Mouse (Mus musculus) kidney, adult 9 months (tissue): ENCODE data around the gene Spon2.

ENCODE experiments used
- DNase-seq: peaks from one replicate; pipeline ENCODE4 v3.0.0; 2022

The Spon2 gene

DNA sequence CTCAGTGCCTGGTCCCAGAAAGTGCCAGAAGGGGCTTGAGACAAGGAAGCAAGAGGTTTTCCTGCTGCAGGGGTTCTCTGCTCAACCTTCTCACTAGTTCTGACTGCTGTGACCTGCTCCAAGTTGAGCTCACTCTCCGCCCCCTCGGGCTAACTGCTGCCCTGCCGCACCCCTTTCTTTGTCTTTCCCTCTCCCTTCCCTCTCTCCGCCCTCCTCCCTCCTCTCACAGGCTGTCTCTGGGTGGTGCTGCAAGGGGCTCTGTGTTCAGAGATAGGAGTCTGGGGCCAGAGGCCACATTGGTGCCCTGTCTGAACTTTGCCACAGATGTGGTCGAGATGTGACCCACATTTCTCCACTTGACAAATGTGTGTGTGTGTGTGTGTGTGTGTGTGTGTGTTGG lies at the start of gene Spon2:
TSS of gene Spon2 (minus strand) at position 375 of the 400 bp plus-strand sequence.
- no peak for DNase-seq

GRCm38 (mm10) chr5:33254416-33254815 lies 36.2 kb upstream of the Spon2 start:
- peak; percentile 14 for DNase-seq

- peak; percentile 22 for DNase-seq
Observed at GRCm38 (mm10) chr5:33248186-33248585, 29.9 kb upstream of the Spon2 start.

DNA sequence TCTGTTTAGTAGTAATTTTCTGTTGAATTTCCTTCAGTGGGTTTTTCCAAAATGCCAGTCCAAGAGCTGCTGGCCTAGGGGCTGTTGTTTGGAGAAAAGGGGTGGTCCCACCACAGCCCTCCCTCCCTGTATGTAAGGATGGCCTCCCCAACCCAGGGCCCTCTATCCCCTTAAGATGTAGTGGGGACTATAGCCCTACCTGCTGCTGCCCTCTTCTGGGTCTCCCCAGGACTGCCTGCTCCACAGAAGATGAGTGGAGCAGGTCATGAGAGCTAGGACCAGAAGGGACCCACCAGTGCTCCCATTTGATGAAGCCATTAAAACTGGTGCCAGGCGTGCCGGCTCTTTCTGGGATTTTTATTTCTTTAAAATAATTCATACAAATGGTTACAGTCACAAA lies 29.1 kb upstream of the Spon2 start:
- peak; percentile 35 for DNase-seq

DNA sequence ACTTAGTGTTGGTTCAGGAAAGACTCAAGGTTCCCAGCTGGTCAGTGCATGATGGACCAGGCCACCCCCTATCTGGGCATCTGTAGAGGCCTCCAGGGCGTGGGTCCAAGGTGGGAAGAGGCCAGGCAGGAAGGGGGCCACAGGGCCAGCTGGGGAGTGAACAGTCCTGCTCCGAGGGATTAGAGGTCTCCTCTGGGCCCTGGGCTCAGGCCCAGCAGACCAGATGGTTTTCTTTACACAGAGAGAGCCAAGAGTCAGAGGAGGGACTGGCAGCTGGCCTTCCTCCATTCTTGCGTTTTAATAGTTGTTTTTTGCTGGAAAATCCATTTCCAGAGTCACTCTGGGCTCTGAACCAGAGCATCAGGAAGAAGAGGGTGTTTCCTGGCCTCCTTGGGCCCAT lies 27.4 kb upstream of the Spon2 start:
- peak; percentile 42 for DNase-seq

- no peak for DNase-seq
Observed at GRCm38 (mm10) chr5:33244377-33244920, 26.2 kb upstream of the Spon2 start.

- no peak for DNase-seq
Observed at GRCm38 (mm10) chr5:33239934-33240333, 21.7 kb upstream of the Spon2 start.

GRCm38 (mm10) chr5:33239111-33239714 lies 21.0 kb upstream of the Spon2 start:
- DNase-seq, result no peak

- no peak for DNase-seq
Observed at GRCm38 (mm10) chr5:33238256-33238645, 20.0 kb upstream of the Spon2 start.

DNA sequence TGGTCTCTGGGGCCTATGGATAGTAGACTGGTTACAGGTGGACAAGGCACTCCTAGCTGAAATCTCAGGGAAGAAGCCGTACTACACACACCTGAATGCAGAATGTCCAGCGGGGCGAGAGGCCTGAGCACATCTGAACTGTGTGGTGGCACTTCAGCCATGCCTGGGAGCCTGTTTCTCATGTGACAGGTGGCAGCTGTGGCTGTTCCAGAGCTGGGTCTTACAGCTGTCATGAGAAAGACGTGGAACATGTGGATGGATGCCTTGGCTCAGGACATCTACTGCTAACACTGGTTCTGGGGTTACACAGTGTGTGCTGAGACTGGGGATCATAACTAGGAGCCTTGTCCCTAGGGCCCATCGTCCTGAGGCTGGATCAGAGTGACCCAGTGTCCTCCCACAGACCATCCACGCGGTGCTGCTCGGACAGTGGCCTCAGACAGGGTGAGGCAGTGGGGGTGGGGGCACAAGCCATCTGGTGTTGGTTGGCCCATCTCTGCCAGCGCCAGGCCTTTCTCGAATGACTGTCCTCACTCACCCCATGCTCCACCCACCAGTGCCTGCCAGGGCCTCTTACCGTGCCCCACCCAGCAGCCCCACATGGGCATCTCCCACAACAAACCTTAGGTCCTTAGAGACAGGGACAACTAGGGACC lies 19.5 kb upstream of the Spon2 start:
- no peak for DNase-seq

DNA sequence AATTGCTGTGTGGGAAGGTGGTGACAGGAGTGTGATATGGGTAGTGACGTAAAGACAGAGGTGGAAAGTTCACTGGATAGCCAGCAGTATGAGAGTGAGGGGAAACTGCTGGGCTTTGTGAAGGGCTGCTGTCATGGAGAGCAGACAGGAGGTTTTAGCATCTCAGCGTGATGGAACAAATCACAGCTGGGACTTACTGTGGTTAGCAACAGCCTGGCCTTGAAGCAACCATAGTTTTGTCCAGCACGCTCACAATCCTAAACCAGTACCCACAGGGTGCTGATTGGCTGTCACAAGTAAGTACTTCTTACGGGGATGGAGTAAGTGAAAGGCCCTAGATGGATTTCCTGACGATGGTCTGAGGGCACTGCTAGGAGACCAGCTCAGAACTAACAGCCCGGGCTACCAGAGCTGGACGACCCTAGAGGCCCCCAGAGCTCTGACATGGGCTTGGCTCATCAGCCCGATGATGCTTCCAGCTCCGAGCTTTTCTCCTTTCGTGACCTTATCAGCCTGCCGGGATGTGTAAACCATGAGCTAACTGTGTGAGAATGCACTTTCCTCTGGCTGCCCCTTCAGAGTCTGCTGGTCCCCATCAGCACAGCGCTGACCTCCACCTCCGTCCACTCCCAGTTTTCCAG lies 16.3 kb upstream of the Spon2 start:
- no peak for DNase-seq

DNA sequence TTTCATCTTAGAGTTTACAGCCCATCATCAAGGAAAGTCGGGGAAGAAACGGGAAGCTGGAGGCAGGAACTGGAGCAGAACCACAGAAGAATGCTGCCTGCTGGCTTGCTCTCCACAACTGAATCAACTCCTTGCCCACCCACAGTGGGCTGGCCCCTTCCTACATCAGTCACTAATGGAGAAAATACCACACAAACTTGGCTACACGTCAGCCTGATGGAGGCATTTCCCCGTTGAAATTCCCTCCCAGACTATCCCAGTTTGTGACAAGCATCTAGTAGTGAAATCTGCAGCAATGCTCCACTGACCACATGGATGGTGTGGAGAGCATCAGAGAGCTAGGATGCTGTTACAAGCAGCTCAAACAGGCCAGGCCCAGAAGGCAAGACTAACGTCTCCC lies 14.5 kb upstream of the Spon2 start:
- no peak for DNase-seq

GRCm38 (mm10) chr5:33230285-33230684 lies 12.0 kb upstream of the Spon2 start:
- no peak for DNase-seq

DNA sequence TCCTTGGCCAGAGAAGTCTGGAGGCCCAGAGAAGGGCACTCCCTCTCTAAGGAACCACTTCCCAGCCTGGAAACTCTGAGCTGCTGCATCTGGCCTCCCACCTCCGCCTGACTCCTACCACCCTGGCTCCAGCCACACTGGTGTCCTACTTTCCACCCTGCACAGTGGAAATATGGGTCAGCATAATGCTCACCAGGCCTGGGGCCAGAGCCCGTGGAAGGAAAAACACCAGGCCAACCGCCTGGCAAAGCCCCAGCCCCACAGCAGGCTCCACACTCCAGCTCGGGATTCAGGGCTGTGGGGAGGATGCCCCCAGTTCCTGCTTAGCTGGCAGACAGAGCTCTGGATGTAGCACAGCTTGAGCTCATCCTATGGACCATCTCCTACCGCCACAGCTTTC lies 10.2 kb upstream of the Spon2 start:
- no peak for DNase-seq

DNA sequence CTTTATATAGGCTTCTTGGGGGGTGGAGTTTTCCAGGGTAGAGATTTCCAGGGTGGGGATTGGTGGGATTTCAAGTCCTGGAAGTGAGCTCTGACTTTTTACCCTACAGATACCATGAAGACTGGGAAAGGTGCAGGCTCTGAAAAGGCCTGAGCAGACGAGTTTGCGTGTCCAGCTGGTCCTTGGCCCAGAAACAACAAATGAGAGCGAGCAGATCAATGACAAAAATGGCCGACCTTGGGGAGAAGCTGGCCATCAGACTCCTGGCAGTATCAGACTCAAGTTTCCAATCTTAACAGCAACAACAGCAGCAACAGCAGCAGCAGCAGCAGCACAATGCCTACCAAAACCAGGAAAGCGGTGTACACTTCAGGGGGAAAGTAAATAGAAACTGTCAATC lies 7.4 kb upstream of the Spon2 start:
- DNase-seq, result no peak

- DNase-seq, result no peak
Observed at GRCm38 (mm10) chr5:33224491-33224890, 6.2 kb upstream of the Spon2 start.

DNA sequence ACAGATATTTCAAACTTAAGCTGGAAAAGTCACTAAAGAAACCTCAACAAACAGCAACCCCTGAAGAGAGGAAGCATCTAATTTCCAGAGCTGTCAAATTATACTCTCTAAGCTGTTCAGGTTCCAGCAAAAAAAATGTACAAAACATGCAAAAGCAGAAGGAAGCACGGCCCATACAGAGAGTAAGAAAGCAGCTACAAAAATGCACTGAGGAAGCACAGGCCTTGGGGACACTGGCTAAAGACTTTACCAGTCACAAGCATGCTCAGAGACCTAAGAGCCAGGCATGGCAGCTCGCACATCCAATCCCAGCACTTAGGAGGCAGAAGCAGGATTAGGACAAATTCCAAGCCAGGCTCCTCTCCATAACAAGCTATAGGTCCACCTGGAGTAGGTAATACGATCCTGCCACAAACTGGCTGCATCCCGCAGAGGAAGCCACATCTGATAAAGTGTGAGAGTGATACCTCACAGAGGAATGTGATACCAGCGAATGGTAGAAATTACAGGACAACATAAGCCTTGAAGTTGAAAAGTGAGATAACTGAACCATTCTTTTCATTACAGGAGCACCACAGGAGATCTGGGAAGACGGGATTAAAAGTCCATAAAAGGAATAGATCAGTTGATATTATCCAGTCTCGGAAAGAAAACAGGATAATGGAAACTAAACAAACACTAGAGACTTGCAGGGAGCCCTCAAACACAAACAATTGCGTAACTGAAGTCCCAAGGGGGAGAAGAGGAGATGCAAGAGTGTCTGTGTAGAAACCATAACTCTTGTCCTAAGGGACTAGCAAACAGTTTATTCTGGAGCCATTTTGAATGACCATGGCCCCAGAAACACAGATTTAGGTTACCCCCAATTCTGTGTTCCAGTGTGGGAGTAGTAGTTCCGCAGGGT lies 4.8 kb upstream of the Spon2 start:
- no peak for DNase-seq

GRCm38 (mm10) chr5:33222389-33222788 lies 4.1 kb upstream of the Spon2 start:
- peak; percentile 38 for DNase-seq

GRCm38 (mm10) chr5:33220350-33221044 lies 2.2 kb upstream of the Spon2 start:
- DNase-seq, result peak; percentile 19

- no peak for DNase-seq
Observed at GRCm38 (mm10) chr5:33219831-33220230, 1.6 kb upstream of the Spon2 start.

- DNase-seq, result no peak
Observed at GRCm38 (mm10) chr5:33218746-33219449, 643 bp upstream of the Spon2 start.

DNA sequence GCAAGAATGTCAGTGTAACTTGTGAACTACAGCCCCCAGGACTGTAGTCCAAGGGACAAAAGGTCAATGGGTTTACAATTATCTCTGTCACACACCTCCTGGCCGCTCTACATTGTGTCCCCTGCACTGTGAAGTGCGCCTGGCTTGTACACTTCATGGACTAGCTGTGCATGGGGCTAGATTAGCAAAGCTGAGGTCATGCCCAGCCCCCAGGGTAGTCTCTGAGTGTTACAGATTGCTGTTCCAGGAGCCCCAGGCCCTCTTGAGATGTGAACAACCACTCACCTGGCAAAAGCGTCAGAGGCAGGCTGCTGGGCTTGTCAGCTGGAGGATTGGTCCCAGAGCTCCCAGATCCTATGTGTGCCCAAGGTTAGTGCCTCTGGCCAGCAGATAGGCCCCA lies 592 bp downstream of the Spon2 start:
- no peak for DNase-seq
